Mouse (Mus musculus): ENCODE results near the gene Ptprd.

DNA sequence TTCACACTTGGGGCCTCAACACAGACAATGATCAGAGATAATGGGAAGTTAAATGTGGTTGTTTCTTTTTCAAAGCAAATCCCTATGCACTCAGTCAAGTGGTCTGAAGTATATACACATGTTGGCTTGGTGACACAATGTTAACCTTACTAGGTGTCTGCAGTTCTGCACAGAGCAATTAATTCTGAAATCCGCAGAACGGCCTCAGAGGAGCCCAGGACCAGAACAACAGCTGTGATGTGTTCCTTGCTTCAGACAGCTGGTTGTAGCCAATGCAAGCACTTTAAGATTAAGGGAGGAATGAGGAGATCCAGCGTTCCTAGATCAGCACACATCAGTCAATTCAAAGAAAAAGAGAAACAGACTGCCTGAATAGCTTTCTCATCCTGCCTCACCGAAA, 1891.9 kb downstream of the Ptprd start:
- TF ChIP-seq CTCF (IDR thresholded peaks at IDR 0.05; ENCODE audit: low read depth, low read length) (no peak), GATA2 (IDR thresholded peaks at IDR 0.05; ENCODE audit: borderline replicate concordance, low read depth, low read length) (no peak), GATA1 (IDR thresholded peaks at IDR 0.05; ENCODE audit: borderline replicate concordance, low read length) (no peak), TAL1 (conservative IDR thresholded peaks at IDR 0.05; ENCODE audit: low read depth, low read length) (no peak)

Data from G1E (cell line).